Comparison of ENCODE assay signal across 31 mouse cellular contexts in the genomic region with DNA sequence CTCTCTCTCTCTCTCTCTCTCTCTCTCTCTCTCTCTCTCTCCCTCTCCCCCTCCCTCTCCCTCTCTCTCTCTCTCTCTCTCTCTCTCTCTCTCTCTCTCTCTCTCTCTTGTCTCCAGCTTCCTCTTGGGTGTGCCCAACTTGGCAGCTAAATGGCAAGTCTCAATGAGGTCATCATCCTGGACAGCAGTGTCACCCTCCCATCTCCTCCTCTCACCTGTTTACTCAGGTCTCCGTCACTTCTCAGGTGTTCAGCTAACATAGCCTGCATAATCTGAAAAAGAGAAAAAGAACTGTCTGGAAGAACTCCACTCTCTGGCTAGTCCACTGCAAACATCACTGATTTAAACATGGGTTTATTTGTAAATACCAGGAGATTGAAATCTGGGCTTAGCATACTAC.
"Had no signal": no experiment of that assay in that cellular context is flagged by ENCODE, and none has a peak within 500 bp of the region (broad histone marks: within the 10 kb centered on the region; RNA-seq: fewer than 3 reads in every experiment).

No protein-coding gene starts in this region.

- H3K9me3 ChIP-seq: limb, embryonic 10.5 days; limb, embryonic 12.5 days; limb, embryonic 13.5 days; limb, embryonic 15.5 days; liver, embryonic 12.5 days; liver, embryonic 13.5 days; liver, embryonic 15.5 days; lung, embryonic 15.5 days; megakaryocyte, embryonic 14.5 days; midbrain, embryonic 10.5 days; midbrain, embryonic 12.5 days; midbrain, embryonic 15.5 days had no signal

- H3K4me1 ChIP-seq: limb, embryonic 10.5 days; limb, embryonic 12.5 days; limb, embryonic 13.5 days; limb, embryonic 15.5 days; liver, embryonic 12.5 days; liver, embryonic 13.5 days; liver, embryonic 15.5 days; lung, embryonic 15.5 days; megakaryocyte, embryonic 14.5 days; midbrain, embryonic 10.5 days; midbrain, embryonic 12.5 days; midbrain, embryonic 15.5 days had no signal

- H3K27ac ChIP-seq: left cerebral cortex, adult 2 months; limb, embryonic 10.5 days; limb, embryonic 12.5 days; limb, embryonic 13.5 days; limb, embryonic 15.5 days; liver, embryonic 12.5 days; liver, embryonic 13.5 days; liver, embryonic 14.5 days; liver, embryonic 15.5 days; lung, embryonic 15.5 days; macrophage; midbrain, embryonic 10.5 days; midbrain, embryonic 12.5 days; midbrain, embryonic 15.5 days had no signal

- ATAC-seq: liver, embryonic 12.5 days; liver, postnatal 0 days; lung, postnatal 0 days; midbrain, embryonic 15.5 days; midbrain, embryonic 16.5 days had no signal

- H3K36me3 ChIP-seq: limb, embryonic 10.5 days; limb, embryonic 12.5 days; limb, embryonic 13.5 days; limb, embryonic 15.5 days; liver, embryonic 12.5 days; liver, embryonic 13.5 days; liver, embryonic 15.5 days; lung, embryonic 15.5 days; midbrain, embryonic 10.5 days; midbrain, embryonic 12.5 days; midbrain, embryonic 15.5 days had no signal

- DNase-seq: left cerebral cortex, postnatal 4 days; liver; liver, embryonic 13.5 days; liver, postnatal 0 days; lung, adult 18-20 months; lung, adult 2 months; lung, embryonic 14.5 days; lung, postnatal 10 days; lung, postnatal 14 days; lung, postnatal 36 days; lung, postnatal 4 days; midbrain, embryonic 14.5 days had no signal

- H3K4me3 ChIP-seq: left cerebral cortex, adult 2 months; limb, embryonic 10.5 days; limb, embryonic 12.5 days; limb, embryonic 13.5 days; limb, embryonic 15.5 days; liver, embryonic 12.5 days; liver, embryonic 13.5 days; liver, embryonic 15.5 days; lung, embryonic 15.5 days; megakaryocyte, embryonic 14.5 days; midbrain, embryonic 10.5 days; midbrain, embryonic 12.5 days; midbrain, embryonic 15.5 days; myocyte had no signal

- H3K9ac ChIP-seq: limb, embryonic 12.5 days; limb, embryonic 13.5 days; limb, embryonic 15.5 days; liver, embryonic 12.5 days; liver, embryonic 13.5 days; liver, embryonic 14.5 days; liver, embryonic 15.5 days; liver, postnatal 0 days; lung, embryonic 14.5 days; lung, embryonic 15.5 days; midbrain, embryonic 12.5 days; midbrain, embryonic 15.5 days had no signal

- H3K4me2 ChIP-seq: limb, embryonic 12.5 days; limb, embryonic 13.5 days; limb, embryonic 15.5 days; liver, embryonic 11.5 days; liver, embryonic 12.5 days; liver, embryonic 13.5 days; liver, embryonic 15.5 days; lung, embryonic 14.5 days; lung, embryonic 15.5 days; midbrain, embryonic 11.5 days; midbrain, embryonic 12.5 days; midbrain, embryonic 15.5 days had no signal

- H3K27me3 ChIP-seq: limb, embryonic 12.5 days; limb, embryonic 13.5 days; limb, embryonic 15.5 days; liver, embryonic 12.5 days; liver, embryonic 13.5 days; liver, embryonic 15.5 days; lung, embryonic 15.5 days; megakaryocyte, embryonic 14.5 days; midbrain, embryonic 12.5 days; midbrain, embryonic 15.5 days had no signal
